ENCODE assay signal across 8 mouse cellular contexts in genomic region chr4:133479458-133480184, GRCm38 (mm10). TPM values are rescaled to one million over a fixed set of nuclear protein-coding genes. Genes with fewer than 3 reads are reported as not detected.
DNase-seq lines count a peak whose midpoint lies in the region; ATAC-seq and TF ChIP-seq lines count a peak whose summit lies in the region.

Gene Tent5b (plus strand): TSS chr4:133480132.

- peak; percentile 61 to 96 (median 96) for TF ChIP-seq CTCF in MEL (IDR thresholded peaks at IDR 0.05 in 2 of 3, conservative IDR thresholded peaks at IDR 0.05 in 1 of 3; ENCODE audit: control insufficient read depth in 1 of 3, insufficient read depth in 1 of 3, low read depth in 2 of 3, low read length in 3 of 3, poor library complexity in 1 of 3, severe bottlenecking in 1 of 3)
- TF ChIP-seq CTCF in cerebellum, adult 2 months (IDR thresholded peaks at IDR 0.05; ENCODE audit: borderline replicate concordance, insufficient read depth, low read depth, low read length): peak; percentile 72
- TF ChIP-seq CTCF in forebrain, postnatal 0 days (IDR thresholded peaks at IDR 0.05; ENCODE audit: low read depth): peak; percentile 83

- 4% methylated on average over 29 of the region's 29 CpGs for WGBS in cerebellum, adult 2 months
- WGBS in forebrain, postnatal 0 days: 6% methylated on average over 29 of the region's 29 CpGs
- WGBS in lung, embryonic 16.5 days: 3% methylated on average over 29 of the region's 29 CpGs

- H3K4me3 ChIP-seq in MEL (ENCODE audit: control insufficient read depth in 1 of 2, insufficient read depth in 1 of 2, low read depth in 2 of 2, low read length in 2 of 2): peak within 1 kb of the TSS; percentile 56 to 69
- peak within 1 kb of the TSS; percentile 15 for H3K4me3 ChIP-seq in cerebellum, adult 2 months (replicated peaks; ENCODE audit: insufficient read depth, low read depth, low read length)
- H3K4me3 ChIP-seq in forebrain, postnatal 0 days (ENCODE audit: low read depth, low read length): peak within 1 kb of the TSS; percentile 32
- peak within 1 kb of the TSS; percentile 51 for H3K4me3 ChIP-seq in lung, embryonic 16.5 days (ENCODE audit: low read length)

- peaks cover 0 to 5% of the 10 kb centered on the region in 2 experiments; a peak in 2 of 4 replicates for H3K27me3 ChIP-seq in MEL (ENCODE audit: control insufficient read depth in 1 of 2, insufficient read depth in 2 of 2, low read length in 2 of 2)
- H3K27me3 ChIP-seq in cerebellum, adult 2 months (ENCODE audit: control insufficient read depth, insufficient read depth, low read length): no peaks in the 10 kb centered on the region
- H3K27me3 ChIP-seq in forebrain, postnatal 0 days (ENCODE audit: insufficient read depth, low read length): peaks cover 18% of the 10 kb centered on the region
- H3K27me3 ChIP-seq in lung, embryonic 16.5 days (ENCODE audit: control insufficient read depth, insufficient read depth, low read depth, low read length): peaks cover 27% of the 10 kb centered on the region

- H3K79me2 ChIP-seq in MEL (ENCODE audit: control insufficient read depth, insufficient read depth, low read length, poor library complexity): no peaks in the 10 kb centered on the region

- DNase-seq in MEL (ENCODE audit: low read depth, low spot score): peak; percentile 99
- peak; percentile 92 to 95 for DNase-seq in cerebellum, adult 2 months
- peak; percentile 93 for DNase-seq in forebrain, postnatal 0 days
- DNase-seq in layer of hippocampus, adult 9-10 months (ENCODE audit: low spot score): peak; percentile 95
- peak; percentile 96 for DNase-seq in ovary, postnatal 14 days (ENCODE audit: low spot score)
- peak; percentile 94 for DNase-seq in thymus, postnatal 14 days

- no peak for TF ChIP-seq EP300 in MEL (IDR thresholded peaks at IDR 0.05; ENCODE audit: low read depth in 1 of 2, low read length in 2 of 2)

- peak within 1 kb of the TSS; percentile 43 for H3K4me2 ChIP-seq in forebrain, postnatal 0 days (ENCODE audit: low read depth)
- H3K4me2 ChIP-seq in lung, embryonic 16.5 days (ENCODE audit: low read depth, low read length): peak within 1 kb of the TSS; percentile 62

- peaks cover 0 to 4% of the 10 kb centered on the region in 2 experiments; a peak in 1 of 4 replicates for H3K4me1 ChIP-seq in MEL (ENCODE audit: control insufficient read depth in 1 of 2, insufficient read depth in 2 of 2, low read length in 2 of 2)
- no peaks in the 10 kb centered on the region for H3K4me1 ChIP-seq in cerebellum, adult 2 months (ENCODE audit: control insufficient read depth, insufficient read depth, low read length)
- H3K4me1 ChIP-seq in forebrain, postnatal 0 days (ENCODE audit: insufficient read depth): no peaks in the 10 kb centered on the region
- peaks cover 12% of the 10 kb centered on the region for H3K4me1 ChIP-seq in lung, embryonic 16.5 days (replicated peaks; ENCODE audit: control insufficient read depth, insufficient read depth, low read length)

- TF ChIP-seq RAD21 in MEL (IDR thresholded peaks at IDR 0.05; ENCODE audit: low read depth, low read length): peak; percentile 74

- no peaks in the 10 kb centered on the region for H3K36me3 ChIP-seq in MEL (ENCODE audit: control insufficient read depth in 1 of 2, insufficient read depth in 2 of 2, low read length in 2 of 2)
- no peaks in the 10 kb centered on the region for H3K36me3 ChIP-seq in forebrain, postnatal 0 days (ENCODE audit: insufficient read depth)
- no peaks in the 10 kb centered on the region for H3K36me3 ChIP-seq in lung, embryonic 16.5 days (ENCODE audit: control insufficient read depth, insufficient read depth, low read length)

- H3K27ac ChIP-seq in MEL (ENCODE audit: control insufficient read depth, low read depth, low read length): no peak within 1 kb of the TSS
- no peak within 1 kb of the TSS for H3K27ac ChIP-seq in cerebellum, adult 2 months (ENCODE audit: insufficient read depth, low read length)
- no peak within 1 kb of the TSS for H3K27ac ChIP-seq in forebrain, postnatal 0 days (ENCODE audit: low read depth, low read length)
- H3K27ac ChIP-seq in lung, embryonic 16.5 days (ENCODE audit: low read length): no peak within 1 kb of the TSS

- H3K9me3 ChIP-seq in MEL (replicated peaks; ENCODE audit: insufficient read depth, low read length): no peaks in the 10 kb centered on the region
- no peaks in the 10 kb centered on the region for H3K9me3 ChIP-seq in forebrain, postnatal 0 days (ENCODE audit: low read length)
- no peaks in the 10 kb centered on the region for H3K9me3 ChIP-seq in lung, embryonic 16.5 days (ENCODE audit: control insufficient read depth, low read length)

- ATAC-seq in forebrain, postnatal 0 days: peak; percentile 97
- peak; percentile 95 for ATAC-seq in hematopoietic stem cell, adult 5-6 weeks (replicated peaks in 1 of 2; ENCODE audit: insufficient read depth in 1 of 2, low FRiP score in 2 of 2, low TSS enrichment in 1 of 2, low read depth in 1 of 2, poor library complexity in 2 of 2, severe bottlenecking in 2 of 2)
- ATAC-seq in lung, embryonic 16.5 days (ENCODE audit: low read depth): peak; percentile 98

- TF ChIP-seq POLR2A in MEL (IDR thresholded peaks at IDR 0.05; ENCODE audit: control insufficient read depth in 1 of 2, insufficient read depth in 1 of 2, low read depth in 1 of 2, low read length in 2 of 2, poor library complexity in 1 of 2): peak in 1 of 2 experiments; percentile 70; a peak in 2 of 4 replicates
- TF ChIP-seq POLR2A in cerebellum, adult 2 months (IDR thresholded peaks at IDR 0.05; ENCODE audit: borderline replicate concordance, insufficient read depth, low read length): no peak

- peak within 1 kb of the TSS; percentile 73 for H3K9ac ChIP-seq in MEL (ENCODE audit: control insufficient read depth, low read depth, low read length, poor library complexity, severe bottlenecking)
- peak within 1 kb of the TSS; percentile 22; the same call in 1 of the 2 replicates for H3K9ac ChIP-seq in forebrain, postnatal 0 days
- peak within 1 kb of the TSS; percentile 54 for H3K9ac ChIP-seq in lung, embryonic 16.5 days (ENCODE audit: low read length)

TF ChIP-seq in MEL, 35 proteins besides CTCF, POLR2A, EP300 and RAD21 (continues in another document):
- no peak for TF ChIP-seq CHD1 (IDR thresholded peaks at IDR 0.05; ENCODE audit: low read depth, low read length)
- peak; percentile 77; the same call in 1 of the 2 replicates for TF ChIP-seq SIN3A (IDR thresholded peaks at IDR 0.05; ENCODE audit: low read length)
- peak; percentile 69 for TF ChIP-seq CHD2 (IDR thresholded peaks at IDR 0.05; ENCODE audit: low read length)
- TF ChIP-seq ELF1 (IDR thresholded peaks at IDR 0.05; ENCODE audit: low read depth, low read length): no peak
- TF ChIP-seq E2F4 (IDR thresholded peaks at IDR 0.05; ENCODE audit: borderline replicate concordance, low read depth, low read length): no peak
- TF ChIP-seq MYC (IDR thresholded peaks at IDR 0.05; ENCODE audit: low read depth, low read length): no peak
- no peak for TF ChIP-seq GATA1 (IDR thresholded peaks at IDR 0.05; ENCODE audit: low read depth, low read length)
- no peak for TF ChIP-seq NRF1 (IDR thresholded peaks at IDR 0.05; ENCODE audit: insufficient read depth, low read depth, low read length, poor library complexity, severe bottlenecking)
- peak; percentile 81; the same call in 1 of the 2 replicates for TF ChIP-seq ZMIZ1 (IDR thresholded peaks at IDR 0.05; ENCODE audit: low read depth, low read length)
- peak; percentile 53 for TF ChIP-seq HCFC1 (IDR thresholded peaks at IDR 0.05; ENCODE audit: low read depth, low read length)
- TF ChIP-seq JUND (IDR thresholded peaks at IDR 0.05; ENCODE audit: low read depth, low read length): no peak
- TF ChIP-seq USF2 (IDR thresholded peaks at IDR 0.05; ENCODE audit: borderline replicate concordance in 1 of 2, insufficient read depth in 1 of 2, low read depth in 1 of 2, low read length in 2 of 2): no peak
- no peak for TF ChIP-seq MEF2A (IDR thresholded peaks at IDR 0.05; ENCODE audit: extremely low read depth, insufficient replicate concordance, low read depth, low read length, poor library complexity, severe bottlenecking)
- TF ChIP-seq ZKSCAN1 (IDR thresholded peaks at IDR 0.05; ENCODE audit: low read depth, low read length): no peak
- TF ChIP-seq TAL1 (IDR thresholded peaks at IDR 0.05; ENCODE audit: low read length): no peak
- TF ChIP-seq TBP (IDR thresholded peaks at IDR 0.05; ENCODE audit: low read depth, low read length): peak; percentile 92
- TF ChIP-seq BHLHE40 (IDR thresholded peaks at IDR 0.05; ENCODE audit: borderline replicate concordance, low read depth, low read length): no peak
- TF ChIP-seq KAT2A (conservative IDR thresholded peaks at IDR 0.05; ENCODE audit: low read depth, low read length): no peak
- 0 out of 2 replicates have a peak, but pooled peaks have one; percentile 40 for TF ChIP-seq UBTF (IDR thresholded peaks at IDR 0.05; ENCODE audit: borderline replicate concordance, insufficient read depth, low read depth, low read length)
- peak; percentile 80 for TF ChIP-seq SMC3 (IDR thresholded peaks at IDR 0.05; ENCODE audit: low read depth, low read length)
- TF ChIP-seq MYB (IDR thresholded peaks at IDR 0.05; ENCODE audit: low read depth, low read length): no peak
- TF ChIP-seq POLR2AphosphoS5 (IDR thresholded peaks at IDR 0.05; ENCODE audit: borderline replicate concordance, low read depth, low read length): no peak
- TF ChIP-seq MXI1 (IDR thresholded peaks at IDR 0.05; ENCODE audit: low read depth, low read length): no peak
- no peak for TF ChIP-seq MAFK (IDR thresholded peaks at IDR 0.05; ENCODE audit: borderline replicate concordance, low read depth, low read length)
- no peak for TF ChIP-seq RCOR1 (IDR thresholded peaks at IDR 0.05; ENCODE audit: low read depth, low read length)
- TF ChIP-seq USF1 (IDR thresholded peaks at IDR 0.05; ENCODE audit: low read depth, low read length): peak; percentile 55
- peak; percentile 63; the same call in 1 of the 2 replicates for TF ChIP-seq ZC3H11A (IDR thresholded peaks at IDR 0.05; ENCODE audit: low read depth, low read length)
- TF ChIP-seq ETS1 (IDR thresholded peaks at IDR 0.05; ENCODE audit: low read depth, low read length): no peak; the same call in 1 of the 2 replicates
- TF ChIP-seq NELFE (IDR thresholded peaks at IDR 0.05; ENCODE audit: low read depth, low read length): peak; percentile 49; the same call in 1 of the 2 replicates

RNA-seq across cellular contexts. Expression of gene Tent5b, which starts in this region (rescaled TPM):
- total RNA-seq in MEL (2012; rRNA removed): 3.5 and 3.6 TPM in 2 replicates
- 1 to 10 TPM in 1 of 2 experiments, not detected in 1; 2.5 TPM for polyA plus RNA-seq in MEL (2012; ENCODE audit: insufficient read depth in 1 of 2, insufficient read length in 2 of 2, low read depth in 1 of 2, low replicate concordance in 2 of 2, missing spikeins in 1 of 2)
- polyA plus RNA-seq in cerebellum, adult 2 months (2012; rRNA removed): 0.21 and 0.26 TPM in 2 replicates
- total RNA-seq in forebrain, postnatal 0 days (2014; rRNA removed): 0.23 and 0.62 TPM in 2 replicates
- polyA plus RNA-seq in forebrain, postnatal 0 days (2015; fragmentation: Nextera tagmentation; extraction: Ambion mirVana): 0.31 TPM in 2 replicates
- not detected in 2 replicates for total RNA-seq in hematopoietic stem cell, adult 5-6 weeks (2017)
- polyA plus RNA-seq in lung, embryonic 16.5 days (2015; fragmentation: Nextera tagmentation; extraction: Ambion mirVana): 1.6 and 1.9 TPM in 2 replicates

Comparison
In these comparisons a context has a peak if more than half of its experiments do, and no peak if none do; other contexts are left out.
1. Peak in DNase-seq and H3K4me3 ChIP-seq in cerebellum, adult 2 months; RNA of the gene not detected or under 1 TPM.
2. Peak in DNase-seq, ATAC-seq, H3K4me3 ChIP-seq, H3K9ac ChIP-seq and H3K4me2 ChIP-seq in forebrain, postnatal 0 days; RNA of the gene not detected or under 1 TPM.
3. Peak in ATAC-seq in hematopoietic stem cell, adult 5-6 weeks; RNA of the gene not detected or under 1 TPM.
4. H3K9ac ChIP-seq: peak in every context shown above with its lines; median percentile 73 in MEL; 54 in lung, embryonic 16.5 days; 22 in forebrain, postnatal 0 days.